Mouse (Mus musculus) lung, postnatal 14 days (tissue): Measurements from ENCODE around the gene Ctsd.
"Not testable (repeated sequence)": the region's sequence is repeated elsewhere in the genome, so short reads cannot be mapped to it uniquely, and the experiment has no call there.

Experiments
- DNase-seq: peaks from one replicate; pipeline ENCODE4 v3.0.0; 2021

The Ctsd gene

DNA sequence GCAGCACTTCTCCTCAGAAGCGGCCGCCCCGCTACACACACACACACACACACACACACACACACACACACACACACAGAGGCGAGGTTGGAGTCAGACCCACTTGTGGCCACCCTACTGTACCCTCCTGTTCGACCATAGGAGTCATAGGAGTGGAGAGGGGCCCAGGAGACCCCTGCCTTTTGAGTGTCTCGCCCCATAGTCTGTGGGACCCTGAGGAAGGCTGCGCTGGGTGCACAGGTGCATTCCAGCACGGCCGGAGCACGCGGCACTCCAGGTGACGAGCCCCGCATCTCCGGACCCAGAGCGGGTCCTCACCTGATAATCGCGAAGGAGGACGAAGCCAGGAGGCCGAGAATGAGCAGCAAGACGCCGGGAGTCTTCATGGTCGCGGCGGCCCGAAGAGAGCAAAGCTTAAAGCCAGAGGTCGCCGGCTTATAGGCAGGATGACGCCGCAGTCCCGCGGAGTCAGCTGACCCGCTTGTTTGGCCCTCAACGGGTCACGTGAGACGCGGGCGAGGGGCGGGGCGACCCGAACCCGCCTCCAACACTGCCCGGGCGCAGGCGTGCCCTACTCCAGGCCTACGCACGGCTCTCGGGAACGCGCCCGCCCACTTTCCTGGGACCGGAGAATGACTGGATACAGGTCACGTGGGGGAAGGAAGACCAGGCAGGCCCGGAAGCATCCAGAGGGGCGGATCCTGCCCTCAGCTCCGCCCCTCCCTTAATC is at the start of gene Ctsd:
Ctsd (minus strand) TSS at position 620 of the 730 bp plus-strand sequence.
- peak; percentile 98 for DNase-seq

DNA sequence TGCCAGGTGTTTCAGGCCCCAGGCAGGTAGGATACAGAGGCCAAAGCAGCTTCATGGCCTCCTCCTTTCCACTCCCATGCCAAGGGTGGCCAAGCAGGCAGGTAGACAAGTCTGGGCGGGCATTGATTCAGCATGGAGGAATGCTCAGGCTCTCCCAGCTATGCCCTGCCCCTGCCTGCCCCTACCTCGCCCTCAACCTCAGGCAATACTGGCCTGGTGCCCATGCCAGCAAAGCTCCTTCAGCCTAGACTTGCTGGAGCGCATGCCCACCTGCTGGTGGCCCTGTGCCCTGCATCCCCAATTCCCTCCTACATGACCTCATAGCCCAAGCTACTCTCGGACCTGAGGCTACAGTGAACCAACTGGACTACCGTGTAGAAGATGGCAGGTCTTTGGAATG is 49.5 kb upstream of the Ctsd start:
- DNase-seq: peak; percentile 45

DNA sequence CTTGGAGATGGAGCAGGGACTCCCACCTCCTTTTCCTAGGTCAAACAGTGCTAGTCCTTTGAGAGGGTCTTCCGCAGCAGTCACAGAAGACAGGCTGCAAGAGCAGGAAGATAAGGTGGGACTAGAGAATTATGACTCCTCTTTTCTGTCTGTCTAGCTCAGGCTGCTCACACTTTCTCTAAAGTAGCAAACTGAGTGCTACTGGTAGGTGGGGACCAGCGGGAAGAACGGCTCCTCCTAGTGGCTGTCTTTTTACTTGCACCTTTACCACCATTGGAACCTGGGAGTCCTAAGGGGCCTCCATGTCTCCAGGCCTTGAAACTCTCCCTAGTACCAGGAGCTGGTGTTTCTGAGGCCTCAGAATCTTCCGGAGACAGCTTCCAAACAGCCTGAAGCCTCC is 47.7 kb upstream of the Ctsd start:
- DNase-seq: peak; percentile 85

DNA sequence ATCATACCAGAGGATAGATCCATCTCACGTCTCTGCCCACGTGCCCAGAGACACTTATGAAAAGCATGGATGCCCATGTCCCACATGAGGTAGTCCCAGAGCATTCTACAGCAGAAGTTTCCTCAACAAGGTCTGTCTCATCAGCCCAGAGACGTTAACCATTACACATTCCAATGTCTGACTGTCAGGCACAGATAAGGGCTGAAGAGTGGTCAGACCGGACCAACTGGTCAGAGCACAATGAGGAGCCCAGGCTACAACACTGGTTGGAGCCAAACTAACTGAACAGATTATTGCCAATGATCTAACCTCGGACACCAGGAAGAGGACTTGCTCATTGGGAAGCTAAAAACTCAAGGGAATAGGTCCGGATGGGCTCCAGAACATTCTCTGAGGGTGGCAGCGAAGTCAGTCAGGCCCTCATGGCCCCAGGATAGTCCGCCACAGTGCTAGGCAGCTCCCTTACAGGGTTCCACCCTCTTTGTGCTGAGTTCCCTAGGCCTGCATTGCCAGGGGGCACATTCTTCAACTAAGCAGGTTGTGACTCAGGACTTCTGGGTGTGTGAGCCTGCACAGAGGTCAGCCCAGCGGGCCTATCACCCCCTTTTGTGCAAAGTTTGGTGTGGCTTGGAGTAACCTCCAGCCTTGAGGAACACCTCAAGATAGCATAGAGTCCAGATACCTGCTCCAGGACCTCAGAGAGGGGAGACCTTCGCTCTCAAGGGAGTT is 46.5 kb upstream of the Ctsd start, which contains the start of gene Syt8:
Syt8 (plus strand) TSS at position 714 of the 729 bp plus-strand sequence.
- DNase-seq: peak; percentile 49

DNA sequence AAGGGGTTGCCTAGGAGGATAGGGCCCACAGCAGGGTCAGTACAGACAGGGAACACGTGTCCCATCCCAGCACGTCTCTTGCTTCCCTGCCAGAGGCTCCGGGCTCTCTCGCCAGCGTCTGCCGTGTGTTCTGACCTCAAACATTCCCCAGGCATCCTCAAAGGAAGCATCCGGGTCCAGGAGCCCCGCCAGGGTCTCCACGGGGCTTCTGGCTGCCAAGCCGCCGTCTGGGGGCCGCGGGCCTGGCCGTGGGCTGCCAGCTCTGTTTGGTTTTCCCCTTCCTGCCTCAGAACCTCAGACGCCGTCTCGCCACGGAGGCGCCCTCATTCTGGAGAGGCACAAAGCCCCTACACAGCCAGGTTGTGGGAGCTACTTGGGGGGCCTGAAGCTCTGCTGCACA is 45.8 kb upstream of the Ctsd start:
- no peak for DNase-seq

DNA sequence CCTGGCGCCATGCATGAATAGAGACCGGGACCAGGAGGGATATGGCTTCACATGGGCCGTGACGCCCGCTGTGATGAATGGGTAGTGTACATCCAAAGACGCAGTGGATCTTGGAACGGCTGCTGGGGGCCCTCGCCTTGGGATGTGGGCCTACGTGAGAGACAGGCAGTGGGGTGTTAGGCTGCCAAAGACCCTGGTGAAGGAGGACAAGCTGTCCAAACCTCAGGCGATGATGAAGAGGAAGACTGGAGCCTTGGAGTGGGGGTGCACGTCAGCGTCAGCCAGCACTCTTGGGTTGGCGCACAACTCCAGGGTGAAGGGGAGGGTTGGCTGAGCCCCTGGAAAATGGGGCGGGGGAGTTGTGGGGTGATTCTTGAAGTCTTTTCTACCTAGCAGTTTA is 43.3 kb upstream of the Ctsd start:
- DNase-seq: peak; percentile 43

DNA sequence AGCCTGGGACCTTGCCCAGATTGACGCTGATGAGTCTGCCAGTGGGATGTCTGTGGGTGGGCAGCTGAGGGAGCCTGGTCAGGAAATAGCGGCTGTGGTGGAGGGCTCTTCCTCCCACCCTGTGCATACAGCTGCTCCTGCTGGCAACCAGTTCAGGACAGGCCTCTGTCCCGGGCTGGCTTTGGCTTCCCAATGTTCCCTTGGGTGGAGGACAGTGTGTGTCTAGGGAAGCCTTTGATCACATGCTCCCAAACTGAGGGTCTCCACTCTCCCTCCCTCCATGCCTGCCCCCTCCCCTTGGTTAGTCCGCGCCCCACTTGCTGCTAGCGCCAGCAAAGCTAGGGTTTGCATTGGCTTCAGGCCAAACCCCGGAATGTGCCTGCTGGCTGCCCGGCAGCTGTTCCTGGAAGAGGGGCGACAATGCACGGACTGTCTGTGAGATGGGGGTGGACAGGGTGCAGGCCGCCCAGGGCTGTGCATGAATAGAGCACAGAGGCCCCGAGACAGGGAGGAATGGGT is 42.4 kb upstream of the Ctsd start:
- peak; percentile 74 for DNase-seq

DNA sequence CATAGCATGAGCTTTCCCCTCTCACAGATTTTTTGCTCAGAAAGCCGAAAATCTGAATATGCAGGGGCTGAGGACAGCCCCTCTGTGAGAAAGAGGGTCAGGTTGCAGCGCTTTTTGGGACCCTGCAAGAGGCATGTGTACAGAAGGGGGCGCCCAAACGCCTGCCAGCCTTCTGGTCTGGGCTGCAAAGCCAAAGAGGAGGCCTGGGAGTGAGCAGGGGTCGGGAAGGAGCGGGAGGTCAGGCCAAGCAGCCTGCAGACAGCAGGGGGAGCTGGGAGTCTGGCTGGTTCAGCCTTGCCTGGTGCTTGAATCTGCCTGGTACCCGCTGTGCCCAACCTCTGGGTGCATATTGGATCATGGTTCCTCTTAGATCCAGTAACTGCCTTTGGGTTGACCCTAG is 40.4 kb upstream of the Ctsd start:
- DNase-seq: peak; percentile 60

DNA sequence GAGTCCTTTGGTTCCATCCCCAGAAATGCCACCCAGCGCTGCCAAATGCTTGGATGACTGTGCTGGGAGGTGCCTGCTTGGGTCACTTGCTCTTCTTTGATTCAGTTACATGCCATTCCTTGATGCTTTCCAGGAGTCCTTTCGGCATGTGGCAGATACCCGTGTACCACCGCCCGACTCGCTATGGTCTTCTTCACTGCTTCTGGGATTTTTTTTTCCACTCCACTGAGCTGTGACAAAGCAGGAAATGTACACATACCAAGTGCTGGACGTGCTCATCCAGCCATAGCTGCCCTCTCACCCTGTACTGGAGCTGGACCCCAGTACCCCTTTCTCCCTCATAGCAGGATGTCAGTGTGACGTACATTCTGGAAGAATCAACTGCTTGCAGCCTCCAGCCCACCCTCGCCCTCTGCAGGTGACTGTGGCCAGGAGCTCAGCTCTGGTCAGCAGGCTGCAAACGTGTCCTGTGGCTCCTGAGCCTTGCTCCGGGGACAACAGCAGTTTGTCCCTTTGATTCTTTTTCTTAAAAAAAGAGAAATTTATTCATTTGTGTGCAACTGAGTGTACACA is 37.9 kb upstream of the Ctsd start:
- peak; percentile 46 for DNase-seq

DNA sequence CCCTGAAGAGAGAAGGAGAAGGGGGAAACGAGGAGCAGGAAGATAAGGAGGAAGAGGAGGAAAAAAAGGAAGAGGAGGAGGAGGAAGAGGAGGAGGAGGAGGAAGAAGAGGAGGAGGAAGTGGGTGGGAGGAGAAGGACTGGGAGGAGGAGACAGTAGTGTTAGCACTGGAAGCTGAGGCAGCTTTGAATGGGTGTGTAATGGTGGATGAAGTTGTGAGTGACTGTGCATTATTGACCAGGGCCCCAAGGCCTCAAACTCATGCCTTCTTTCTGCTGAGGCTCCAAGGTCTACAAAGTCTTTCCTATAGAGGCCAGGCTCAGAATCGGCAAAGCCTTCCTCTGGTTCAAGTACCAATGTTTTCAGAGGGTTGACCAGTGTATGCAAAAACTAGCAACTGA is 34.0 kb upstream of the Ctsd start:
- no peak for DNase-seq

DNA sequence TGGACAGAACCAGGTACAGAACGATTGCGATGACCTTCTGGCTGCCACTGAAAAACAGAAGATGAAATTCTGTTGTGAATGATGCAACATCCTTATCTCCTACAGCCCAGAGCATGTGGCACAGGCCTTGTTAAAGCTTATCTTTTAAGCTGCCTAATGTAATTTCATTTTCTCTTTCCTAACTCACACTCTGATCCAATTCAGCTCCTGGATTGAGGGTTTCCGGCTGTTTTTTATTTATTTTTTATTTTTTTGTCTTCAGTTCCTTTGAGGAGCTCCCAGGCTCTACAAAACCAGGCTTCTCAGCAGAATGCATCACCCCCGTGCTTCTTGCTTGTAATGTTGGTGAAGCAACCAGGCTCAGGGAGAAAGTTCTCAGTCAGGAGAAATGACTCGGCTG is 32.0 kb upstream of the Ctsd start:
- no peak for DNase-seq

DNA sequence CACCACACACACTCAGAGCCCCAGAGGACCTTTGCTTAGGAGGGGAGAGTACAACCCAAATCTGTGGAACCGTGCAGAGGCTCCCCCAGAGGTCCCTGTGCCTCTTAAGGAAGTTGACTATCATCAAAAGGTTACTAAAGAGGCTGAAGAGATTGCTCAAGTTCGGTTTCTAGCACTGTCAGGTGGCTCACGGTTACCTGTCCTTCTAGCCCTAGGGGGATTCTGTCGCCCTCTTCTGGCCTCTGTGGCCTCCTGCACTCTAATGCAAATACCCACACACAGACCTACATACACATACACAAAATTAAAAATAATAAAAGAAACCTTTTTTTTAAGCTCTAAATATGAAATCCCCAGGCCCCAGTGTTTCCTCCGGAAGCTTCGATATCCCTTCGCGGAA is 30.8 kb upstream of the Ctsd start:
- DNase-seq: no peak

DNA sequence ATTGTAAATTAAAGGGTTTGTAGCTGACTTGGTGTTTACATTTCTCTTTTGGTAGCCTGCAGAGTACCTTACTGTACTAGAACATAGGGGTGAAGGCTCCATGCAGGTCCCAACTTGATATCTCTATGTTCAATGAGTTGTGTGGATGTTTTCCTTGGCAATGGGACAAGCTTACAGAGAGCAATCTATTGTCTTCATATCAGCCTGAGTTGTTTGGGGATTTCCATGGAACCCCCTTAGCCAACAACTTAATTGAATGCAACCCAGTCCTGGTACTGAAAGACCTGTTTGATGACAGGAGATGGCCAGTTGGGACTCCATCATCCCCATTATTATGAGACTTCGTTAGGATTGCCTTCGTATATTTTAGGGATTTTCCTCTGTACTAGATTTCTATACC is 30.2 kb upstream of the Ctsd start:
- DNase-seq: no peak

DNA sequence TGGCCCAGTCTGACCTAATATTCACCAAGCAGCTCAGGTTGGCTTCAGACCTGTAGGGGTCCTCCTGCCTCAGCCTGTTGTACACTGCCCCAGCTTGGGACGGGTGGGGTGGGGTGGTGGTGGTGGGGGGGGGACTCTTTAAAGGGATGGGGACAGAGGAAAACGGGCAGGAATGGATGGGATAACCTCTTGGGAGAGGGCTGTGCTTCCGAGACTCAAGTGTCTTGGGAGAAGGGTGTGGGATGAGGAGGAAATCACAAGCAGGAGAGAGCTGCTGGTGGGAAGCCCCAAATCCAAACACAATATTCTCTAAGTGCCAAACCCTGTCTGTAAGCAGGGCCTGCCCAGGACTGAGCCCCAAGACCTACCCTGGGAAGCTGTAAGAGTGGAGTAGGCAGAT is 28.4 kb upstream of the Ctsd start:
- no peak for DNase-seq

DNA sequence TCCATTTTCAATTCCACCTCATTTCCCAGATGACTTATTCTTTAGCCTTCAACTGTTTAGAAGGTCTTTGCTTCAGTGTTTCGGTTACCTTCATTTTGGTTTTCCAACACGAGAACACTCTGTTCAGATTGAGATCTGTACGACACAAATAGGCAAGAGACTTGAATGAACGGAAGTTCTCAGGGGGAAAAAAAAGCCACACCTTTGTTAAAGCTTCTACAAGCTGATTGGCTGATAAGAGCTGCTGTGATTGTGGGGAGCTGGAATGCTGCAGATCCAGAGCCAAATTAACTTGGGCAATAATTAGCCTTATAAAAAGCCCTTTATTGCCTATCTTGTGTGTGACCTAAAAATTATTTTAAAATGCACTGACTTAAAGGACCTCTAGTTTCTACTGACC is 27.5 kb upstream of the Ctsd start:
- no peak for DNase-seq

DNA sequence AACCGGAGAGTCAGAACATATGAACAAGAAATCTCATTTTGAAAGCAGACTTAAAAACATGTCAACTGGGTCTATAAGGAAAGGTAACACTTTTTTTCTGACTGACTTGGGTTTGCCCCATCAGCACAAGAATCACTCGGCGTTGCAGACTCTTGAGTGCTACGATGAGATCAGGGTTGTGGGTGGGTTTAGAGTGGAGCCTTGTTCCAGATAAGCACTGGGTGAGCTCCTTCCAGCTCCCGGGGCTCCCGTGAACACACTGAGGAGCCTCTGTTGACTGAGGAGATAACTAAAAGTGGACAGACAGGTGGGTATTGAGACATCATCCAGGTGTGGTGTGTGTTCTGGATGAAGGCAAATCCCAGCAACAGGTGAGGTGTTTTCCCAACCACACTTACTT is 25.4 kb upstream of the Ctsd start:
- no peak for DNase-seq

DNA sequence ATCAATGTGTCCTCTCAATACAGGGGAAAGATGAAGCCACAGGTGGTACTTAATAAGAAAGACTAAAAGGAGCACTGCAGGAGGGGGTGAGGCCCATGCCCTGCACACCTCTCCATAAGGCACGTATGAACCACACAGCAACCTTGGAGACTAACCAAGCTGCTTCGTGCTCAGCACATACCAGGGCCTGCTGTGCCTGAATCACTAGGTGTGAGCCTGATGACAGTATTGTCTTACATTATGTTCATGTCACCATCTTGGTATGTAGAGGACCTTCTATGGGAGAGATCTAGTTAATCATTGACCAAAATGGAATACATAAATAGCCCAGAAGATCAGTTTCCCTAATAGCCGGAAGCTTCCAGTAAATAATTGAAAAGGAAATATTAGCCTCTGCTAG is 21.8 kb upstream of the Ctsd start:
- DNase-seq: no peak

DNA sequence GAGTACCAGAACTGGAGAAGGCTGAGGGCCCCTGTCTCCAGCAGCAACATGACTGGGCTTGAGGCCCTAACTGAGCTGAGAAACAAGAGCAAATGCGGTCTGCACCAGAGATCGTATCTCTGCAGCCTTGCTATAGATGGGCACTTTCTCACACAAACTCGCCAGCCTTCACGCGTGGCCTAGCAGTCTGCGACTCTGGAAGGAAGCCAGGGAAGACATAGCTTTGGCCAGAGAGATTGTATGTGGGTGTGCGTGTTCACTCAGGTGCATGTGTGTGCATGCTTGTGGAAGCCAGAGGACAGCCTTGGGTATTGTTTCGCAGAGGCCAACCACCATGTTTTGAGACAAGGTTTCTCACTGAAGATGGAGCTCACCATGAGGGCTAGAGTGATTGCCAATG is 20.8 kb upstream of the Ctsd start:
- DNase-seq: no peak

DNA sequence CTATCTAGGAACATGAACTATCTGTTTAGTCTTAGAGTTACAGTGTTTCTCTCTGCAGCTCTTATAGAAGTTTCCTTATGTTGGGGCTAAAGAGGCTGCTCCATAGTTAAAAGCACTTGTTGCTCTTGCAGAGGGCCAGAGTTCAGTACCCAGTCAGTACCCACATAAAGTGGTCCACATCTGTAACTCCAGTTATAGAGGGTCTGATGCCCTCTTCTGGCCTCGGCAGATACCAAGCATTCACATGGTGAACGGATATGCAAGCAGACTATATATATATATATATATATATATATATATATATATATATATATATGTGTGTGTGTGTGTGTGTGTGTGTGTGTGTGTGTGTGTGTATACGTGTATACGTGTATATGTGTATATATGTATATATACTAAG is 20.1 kb upstream of the Ctsd start:
- no peak for DNase-seq

DNA sequence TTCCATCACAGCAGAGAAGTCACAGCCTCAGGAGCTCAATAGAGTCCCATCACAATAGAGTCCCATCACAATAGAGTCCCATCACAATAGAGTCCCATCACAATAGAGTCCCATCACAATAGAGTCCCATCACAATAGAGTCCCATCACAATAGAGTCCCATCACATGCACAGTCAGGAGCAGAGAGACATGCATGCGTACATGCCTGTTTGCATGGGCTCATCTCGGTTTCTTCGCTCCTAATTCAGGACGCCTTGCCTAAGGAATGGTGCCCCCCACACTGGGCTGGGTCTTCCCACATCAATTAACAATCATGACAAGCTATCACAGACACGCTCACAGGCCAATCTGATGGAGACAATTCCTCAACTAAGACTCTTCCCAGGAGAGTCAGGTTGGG is 17.3 kb upstream of the Ctsd start:
- DNase-seq: not testable (repeated sequence)

DNA sequence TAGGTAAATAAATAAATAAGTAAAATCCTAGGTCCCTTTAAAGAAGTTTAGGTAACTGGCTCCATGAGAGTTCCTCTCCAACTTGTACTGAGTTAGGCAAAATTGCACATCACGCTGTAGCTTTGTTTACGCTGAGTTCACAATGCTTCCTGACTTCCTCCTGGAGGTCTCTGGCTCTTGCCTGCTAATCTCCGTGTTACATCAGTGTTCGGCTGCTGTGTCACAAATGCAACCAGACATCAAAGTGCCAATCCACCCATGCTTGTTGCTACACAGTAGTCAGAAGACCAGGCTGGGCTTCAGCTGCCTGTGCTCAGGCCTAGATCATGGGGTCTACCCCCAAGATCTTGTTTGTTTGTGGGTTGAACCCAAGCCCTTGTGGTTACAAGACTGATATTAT is 15.8 kb upstream of the Ctsd start:
- no peak for DNase-seq

DNA sequence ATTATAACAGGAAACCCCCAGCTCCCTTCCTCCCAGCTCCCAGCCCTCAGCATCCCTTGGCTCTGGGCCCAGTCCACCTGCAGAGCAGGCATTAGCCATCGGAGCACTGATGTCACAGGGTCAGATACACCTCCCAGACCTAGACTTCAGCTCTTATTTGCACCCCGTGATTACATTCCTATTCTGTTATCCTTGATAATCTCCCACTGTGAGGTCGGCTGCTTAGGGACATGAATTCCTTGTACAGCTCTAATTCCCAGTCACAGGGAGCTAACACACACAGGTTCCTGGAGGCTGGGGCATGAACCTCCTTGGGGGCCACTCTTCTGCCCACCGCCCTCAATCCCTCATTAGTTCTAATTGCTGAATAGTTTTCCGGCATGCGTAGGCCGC is 12.9 kb upstream of the Ctsd start:
- no peak for DNase-seq

DNA sequence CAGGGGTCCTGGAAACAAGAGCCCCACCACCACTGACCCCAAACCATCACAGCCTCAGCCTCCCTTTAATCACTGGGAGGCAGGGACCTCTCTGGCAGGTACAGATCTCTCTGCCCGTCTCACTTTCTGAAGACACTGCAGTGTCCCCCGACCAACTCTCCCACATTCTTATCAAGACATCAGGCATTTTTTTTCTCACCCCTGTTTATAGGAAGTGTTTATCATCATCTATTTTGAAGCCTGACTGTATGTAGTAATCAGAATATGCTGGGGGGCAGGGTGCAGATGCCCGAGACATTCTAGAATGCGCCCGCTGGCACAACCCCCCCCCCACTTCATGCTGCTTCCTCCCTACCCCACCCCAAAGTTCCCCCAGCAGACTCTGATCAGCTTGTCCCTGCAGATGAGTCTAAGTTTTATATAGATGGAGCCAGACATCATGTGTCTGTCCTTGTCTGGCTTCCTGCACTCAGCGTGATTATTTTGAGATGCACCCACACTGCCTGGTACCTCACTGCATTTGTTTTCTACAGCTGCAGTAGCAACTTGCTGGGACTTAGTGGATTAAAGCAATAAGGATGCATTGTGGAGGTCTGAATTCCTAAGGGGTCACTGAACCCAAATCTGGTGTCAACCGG is 12.4 kb upstream of the Ctsd start:
- no peak for DNase-seq

DNA sequence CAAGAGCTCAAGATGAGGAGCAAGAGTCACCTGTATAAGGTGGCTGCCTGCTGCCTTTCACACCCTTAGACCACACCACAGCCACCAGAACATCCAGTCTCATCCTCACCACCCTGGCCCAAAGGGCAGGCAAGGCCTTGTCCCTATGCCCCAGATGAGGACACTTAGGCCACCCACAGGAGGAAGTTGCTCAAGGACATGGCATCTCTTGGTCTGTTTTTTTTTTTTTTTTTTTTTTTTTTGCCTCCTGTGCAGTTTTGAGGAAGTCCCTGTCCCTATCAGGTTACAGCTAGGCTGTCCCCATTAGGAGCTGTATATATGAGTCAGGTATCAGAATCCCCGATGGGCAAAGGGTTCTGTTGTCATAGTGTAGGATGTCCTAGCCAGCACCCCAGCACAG is 11.4 kb upstream of the Ctsd start:
- DNase-seq: no peak
